Mouse (Mus musculus): ENCODE measurements around the gene Mansc4.
A peak's percentile ranks its signal among the peaks of the same experiment; 100 is the strongest.

Gene Mansc4

DNA sequence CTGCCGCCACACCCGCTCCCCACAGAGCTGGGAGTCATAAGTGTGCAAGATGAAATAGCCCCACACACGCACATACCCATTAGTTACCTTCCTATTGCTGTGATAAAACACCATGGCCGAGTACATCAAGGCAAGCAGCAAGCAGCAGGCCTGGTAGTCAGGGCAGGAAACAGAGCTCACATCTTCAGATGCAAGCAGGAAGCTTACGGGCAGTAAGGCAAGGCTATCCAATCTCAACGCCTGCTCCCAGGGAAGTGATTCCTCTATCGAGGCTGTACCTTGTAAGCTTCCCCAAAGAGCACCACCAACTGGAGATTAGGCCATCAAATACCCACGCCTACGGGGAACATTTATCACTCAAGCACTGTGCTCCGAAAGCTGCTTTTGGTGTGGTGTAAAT lies 6.9 kb downstream of the Mansc4 start:
- DNase-seq (ENCODE audit: low spot score) = no peak

DNA sequence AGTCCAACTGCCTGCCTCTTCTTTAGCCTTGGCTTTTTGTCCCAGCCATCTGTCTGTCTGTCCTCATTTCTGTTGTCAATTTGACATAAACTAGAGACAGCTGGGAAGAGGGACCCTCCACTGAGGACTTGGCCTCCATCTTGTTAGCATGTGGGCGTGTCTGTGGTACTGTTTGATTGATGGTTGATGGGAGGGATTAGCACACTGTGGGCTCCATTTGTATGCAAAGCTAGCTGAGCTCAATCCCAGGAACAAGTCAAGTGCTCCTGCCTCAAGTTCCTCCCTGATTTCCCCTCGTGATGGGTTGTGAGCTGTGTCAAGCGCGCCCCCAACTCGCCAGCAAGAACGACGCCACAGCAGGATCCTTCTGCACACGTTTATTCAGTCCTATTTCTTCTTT lies 10.0 kb downstream of the Mansc4 start:
- no peak for DNase-seq (ENCODE audit: low spot score)

DNA sequence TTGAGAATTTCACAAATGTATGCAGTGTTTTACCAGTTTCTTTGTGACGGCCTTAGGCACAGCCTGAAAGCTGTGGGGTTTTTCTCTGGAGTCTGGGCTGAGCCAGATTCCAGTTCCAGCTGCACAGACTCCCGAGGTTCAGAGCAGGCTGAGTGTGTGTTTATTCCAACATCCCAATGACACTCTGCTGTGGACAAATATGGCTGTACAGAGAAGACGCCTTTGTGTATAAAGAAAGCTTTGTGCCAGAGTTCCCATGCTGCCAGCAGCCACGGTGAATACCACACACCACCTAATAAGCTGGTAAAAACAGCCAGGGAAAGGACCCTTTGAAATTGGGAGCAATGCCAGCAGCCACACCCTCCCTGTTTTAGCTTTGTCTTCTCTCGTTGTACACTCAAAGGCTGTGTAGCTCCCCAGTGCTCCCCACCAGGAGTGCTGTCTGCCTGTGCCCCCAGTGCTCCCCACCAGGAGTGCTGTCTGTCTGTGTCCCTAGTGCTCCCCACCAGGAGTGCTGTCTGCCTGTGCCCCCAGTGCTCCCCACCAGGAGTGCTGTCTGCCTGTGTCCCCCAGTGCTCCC lies 10.9 kb downstream of the Mansc4 start:
- peak; percentile 11 for DNase-seq (ENCODE audit: low spot score)

DNA sequence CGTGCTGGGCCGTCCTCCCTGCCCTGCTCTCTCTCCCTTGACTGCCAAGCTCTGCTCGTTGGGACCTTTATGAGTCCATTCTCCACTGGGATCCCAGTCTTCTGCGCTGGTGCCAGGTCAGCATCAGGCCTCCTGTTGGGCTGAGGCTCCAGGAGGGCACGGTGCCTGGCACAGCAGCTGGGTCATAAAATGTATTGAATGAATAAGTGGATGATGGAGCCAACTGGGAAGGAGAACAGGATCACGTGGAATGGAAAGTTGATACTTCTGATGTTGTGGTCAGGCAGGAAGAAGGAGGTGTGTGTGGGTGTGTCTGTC lies 21.9 kb downstream of the Mansc4 start:
- no peak for DNase-seq (ENCODE audit: low spot score)

DNA sequence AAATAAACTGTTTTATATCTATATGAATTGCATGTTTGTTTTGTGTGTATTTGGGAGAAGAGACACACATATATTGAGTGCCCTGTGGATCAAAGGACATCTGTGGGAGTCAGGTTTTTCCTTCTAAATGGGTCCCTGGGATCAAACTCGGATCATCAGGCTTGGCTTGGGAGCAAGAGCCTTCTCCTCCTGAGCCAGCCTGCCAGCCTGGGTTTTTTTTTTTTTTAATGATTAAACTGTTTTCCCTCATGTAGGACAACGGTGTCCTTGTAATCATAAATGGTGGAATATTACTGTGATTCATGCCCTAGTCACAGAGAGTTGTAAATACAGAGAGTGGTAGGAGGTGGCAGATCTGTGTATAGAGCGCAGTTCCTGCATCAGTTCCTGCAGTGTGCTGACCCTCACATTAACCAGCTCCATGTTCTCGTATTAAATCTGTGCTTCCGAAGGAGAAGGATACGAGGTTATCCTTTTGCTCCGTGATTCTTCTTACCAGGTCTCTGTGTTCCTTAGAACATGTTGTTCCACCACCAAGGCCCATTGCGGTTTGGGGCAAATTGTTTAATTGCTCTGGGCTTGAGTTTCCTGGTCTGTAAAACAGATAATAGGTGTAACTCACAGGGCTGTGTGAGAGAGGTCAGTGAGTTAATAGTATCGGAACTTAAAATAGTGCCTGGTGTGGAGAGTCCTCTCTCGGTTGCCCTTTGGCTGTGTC lies 22.4 kb downstream of the Mansc4 start:
- no peak for DNase-seq (ENCODE audit: low spot score)

DNA sequence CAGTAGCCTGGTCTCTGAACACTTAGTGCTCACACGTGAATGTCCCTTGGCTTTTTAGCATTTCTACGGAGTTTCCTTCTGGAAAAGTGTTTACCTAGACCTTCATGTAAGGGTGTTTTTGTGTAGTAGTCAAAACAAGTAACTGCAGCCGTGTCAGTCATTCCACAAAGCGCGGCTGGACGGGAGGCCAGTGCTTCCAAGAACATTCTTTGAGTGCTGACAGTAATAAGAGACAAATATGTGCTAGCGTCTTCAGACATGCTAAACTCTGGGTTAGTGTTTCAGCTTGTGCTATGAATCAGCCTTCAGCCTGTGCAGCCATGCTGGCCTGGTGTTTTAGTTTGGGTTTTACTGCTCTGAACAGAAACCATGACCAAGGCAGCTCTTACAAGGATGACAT lies 24.1 kb downstream of the Mansc4 start:
- no peak for DNase-seq (ENCODE audit: low spot score)

DNA sequence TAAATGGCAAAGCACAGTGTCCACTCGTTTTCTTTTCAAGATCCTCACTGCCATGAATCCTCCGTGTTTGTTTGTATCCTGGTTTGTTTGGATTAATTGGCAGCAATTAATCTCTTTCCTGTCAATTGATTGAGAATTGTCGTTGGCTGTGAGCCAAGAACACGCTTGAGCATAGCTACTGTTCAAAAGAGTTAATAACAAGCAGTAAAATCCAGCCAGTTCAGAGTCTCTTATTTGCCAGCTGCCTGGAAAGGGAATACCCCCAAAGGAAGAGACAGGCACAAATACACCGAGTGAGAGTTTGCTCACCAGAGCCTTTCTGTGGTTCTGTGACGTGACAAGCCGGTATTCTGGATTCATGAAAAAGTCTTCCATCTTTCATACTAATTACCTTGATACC lies 24.8 kb downstream of the Mansc4 start:
- DNase-seq (ENCODE audit: low spot score) = no peak

DNA sequence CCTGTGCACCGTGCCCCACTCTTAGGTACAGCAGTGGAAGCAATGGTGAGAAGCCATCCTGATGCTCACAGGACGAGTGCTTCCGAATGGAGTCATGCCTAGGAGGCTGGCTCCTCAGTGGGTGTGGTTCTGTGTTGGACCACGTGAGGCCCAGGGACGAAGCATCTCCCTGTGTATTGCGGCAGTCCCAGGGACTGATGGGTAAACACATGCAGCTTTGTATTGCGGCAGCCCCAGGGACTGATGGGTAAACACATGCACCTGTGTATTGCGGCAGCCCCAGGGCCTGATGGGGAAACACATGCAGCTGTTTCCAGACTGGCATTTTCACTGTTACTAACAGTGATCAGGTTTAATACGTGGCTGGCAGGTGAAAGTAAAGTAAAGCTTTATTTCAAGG lies 25.2 kb downstream of the Mansc4 start:
- DNase-seq (ENCODE audit: low spot score) = no peak

DNA sequence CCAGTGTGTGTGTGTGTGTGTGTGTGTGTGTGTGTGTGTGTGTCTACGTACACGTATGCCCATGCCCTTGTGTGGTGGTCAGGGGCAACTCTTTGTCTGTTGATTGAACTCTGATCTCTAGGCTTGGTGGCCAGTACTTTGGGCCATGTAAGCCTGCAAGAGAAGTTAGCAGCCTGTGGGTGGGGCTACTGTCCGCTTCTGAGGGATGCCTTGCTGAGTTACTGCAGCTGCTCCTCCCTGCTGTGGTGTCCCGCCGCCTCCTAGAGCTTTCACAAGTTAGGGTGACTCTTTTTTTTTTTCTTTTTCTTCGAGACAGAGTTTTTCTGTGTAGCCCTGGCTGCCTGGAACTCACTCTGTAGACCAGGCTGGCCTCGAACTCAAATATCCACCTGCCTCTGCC lies 27.5 kb downstream of the Mansc4 start:
- peak; percentile 16 for DNase-seq (ENCODE audit: low spot score)

DNA sequence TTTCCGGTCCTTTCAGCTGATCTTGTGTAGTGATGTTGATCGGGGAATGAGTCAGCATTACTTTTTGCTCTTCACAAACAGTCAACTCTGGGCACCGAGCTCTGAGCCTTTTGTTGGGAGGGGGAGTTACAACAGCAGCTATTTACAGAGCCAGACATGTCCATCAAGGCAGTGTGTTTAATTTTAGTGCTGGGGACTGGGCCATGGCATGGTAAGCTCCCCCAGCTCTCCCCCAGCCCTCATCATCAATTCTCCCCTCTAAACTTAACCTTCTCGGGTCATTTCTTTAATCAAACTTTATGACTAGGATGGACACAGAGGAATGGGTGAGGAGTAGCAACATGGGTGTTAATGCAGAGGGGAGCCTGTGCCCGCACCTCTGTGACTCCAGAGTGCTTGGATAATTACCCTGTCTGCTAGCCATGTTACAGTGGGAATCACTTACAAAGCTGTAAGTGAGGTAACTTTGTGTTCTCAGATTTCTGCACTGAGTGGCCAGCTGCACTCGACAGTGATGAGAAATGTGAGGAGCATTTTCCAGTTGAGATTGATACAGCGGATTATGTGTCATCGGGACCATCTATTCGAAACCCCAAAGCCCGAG lies 31.4 kb downstream of the Mansc4 start:
- DNase-seq (ENCODE audit: low spot score) = no peak

DNA sequence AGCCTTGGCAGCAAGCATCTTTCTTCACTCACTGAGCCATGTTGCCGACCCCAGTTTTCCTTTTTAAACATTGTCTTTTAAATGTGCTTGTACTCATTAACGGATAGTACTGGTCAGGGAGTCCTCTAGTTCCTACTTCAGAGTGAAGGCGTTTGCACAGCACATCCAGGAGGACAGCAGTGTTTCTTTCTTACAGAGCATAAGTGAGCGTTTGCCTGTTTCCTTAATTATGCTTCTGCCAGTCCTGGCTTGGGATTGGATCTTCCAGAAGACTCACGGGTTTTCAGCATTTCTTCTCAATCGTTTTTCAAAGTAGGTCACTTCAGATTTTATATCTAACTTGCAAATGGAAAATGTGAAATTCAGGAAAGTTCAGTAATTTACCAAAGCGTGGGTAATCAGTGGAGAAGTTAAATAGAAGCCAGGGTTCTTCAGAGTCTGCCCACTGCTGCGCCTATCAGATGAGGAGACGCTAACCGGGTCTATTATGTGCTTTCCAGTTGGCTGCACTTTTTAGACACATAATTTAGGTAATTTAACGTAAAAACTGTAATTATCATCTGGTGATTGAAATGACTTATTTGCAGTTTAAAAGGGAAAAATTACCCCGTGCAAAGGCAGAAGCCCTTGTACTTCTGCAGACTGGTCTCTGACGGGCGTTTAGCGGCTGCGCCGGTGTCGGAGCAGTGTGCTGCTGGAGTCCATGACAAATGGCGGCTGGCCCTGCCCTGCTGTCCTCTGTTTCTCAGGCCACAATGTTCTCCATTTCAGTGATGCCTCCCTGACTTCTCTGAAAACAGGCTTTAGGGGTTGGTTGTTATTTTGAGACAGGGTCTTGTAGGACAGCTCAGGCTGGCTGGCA lies 32.8 kb downstream of the Mansc4 start:
- DNase-seq (ENCODE audit: low spot score) = no peak

DNA sequence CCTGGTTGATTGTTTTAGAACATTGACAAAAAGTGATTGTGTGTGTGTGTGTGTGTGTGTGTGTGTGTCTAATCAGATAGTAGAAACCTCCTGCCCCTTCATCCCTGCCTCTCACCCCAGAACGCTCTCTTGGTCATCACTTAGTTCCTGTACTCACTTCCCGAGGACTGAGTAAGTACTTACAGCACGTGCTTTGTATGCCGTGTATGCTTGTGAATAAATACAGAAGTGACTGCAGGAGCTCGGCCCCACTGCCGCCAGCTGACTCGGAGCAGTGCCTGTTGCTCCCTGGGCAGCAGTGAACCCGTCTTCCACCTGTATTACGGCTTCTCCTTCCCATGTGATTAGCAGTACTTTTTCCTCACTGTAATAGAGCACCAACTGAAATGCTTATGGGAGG lies 34.4 kb downstream of the Mansc4 start:
- DNase-seq (ENCODE audit: low spot score) = no peak

DNA sequence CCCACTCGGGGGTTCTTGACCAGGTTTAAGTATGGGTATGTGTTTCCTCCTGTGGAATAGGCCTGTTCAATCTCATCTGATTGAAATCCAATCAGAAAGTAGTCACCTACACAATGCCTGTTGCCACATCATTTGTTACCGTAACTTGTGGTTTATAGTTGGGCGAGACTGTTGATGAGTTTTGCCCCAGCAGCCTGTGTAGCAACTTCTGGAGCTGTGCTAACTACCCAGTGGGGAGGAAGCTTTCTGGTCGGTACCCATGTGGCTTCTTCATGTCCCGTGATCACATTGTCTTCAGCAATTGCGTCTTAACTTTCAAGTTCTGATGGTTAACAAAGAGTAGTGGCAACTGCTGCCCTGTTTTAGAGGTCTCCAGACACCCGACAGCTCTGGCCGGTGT lies 35.2 kb downstream of the Mansc4 start:
- no peak for DNase-seq (ENCODE audit: low spot score)

DNA sequence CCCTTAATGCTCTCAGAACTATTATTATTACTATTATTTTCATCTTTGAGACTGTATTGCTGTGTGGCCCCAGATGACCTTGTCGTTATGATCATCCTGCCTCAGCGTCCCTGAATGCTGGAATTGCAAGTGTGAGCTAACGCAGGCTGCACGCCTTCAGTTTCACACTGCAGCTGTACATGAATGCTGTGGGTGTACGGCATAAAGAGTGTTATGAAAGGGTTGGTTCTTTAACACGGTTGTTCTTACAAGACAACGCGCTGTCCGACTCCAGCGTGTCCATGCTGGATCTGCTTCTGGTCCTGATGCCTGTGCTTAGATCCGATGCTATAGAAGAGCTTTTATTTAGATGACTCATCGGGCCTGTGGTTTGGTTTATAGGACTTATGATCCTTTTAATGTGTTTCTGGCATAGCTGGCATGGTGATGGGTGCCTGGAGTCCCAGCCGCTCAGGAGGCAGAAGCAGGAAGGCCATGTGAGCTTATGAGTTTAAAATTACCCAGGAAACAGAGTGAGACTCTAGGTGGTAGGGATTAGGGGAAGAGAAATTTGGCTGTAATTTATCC lies 37.5 kb downstream of the Mansc4 start:
- no peak for DNase-seq (ENCODE audit: low spot score)

DNA sequence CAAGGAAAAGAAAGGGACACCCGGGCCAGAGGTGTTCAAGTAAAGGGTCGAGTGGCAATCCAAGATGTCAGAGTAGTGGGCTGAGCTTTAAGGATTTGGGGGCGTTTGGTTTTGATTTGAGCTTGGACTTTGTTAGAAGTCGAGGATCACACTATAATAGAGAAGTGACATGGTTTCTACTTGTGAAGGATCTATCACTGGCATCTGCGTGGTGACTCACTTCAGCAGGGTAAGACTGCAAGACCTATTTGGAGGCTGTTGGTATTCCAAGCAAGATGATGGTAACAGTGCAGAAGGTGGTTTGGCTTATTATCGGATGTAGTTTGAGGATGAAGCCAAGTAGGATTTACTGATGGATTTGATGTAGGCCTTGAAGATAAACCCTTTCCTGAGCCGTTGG lies 43.2 kb downstream of the Mansc4 start:
- no peak for DNase-seq (ENCODE audit: low spot score)

DNA sequence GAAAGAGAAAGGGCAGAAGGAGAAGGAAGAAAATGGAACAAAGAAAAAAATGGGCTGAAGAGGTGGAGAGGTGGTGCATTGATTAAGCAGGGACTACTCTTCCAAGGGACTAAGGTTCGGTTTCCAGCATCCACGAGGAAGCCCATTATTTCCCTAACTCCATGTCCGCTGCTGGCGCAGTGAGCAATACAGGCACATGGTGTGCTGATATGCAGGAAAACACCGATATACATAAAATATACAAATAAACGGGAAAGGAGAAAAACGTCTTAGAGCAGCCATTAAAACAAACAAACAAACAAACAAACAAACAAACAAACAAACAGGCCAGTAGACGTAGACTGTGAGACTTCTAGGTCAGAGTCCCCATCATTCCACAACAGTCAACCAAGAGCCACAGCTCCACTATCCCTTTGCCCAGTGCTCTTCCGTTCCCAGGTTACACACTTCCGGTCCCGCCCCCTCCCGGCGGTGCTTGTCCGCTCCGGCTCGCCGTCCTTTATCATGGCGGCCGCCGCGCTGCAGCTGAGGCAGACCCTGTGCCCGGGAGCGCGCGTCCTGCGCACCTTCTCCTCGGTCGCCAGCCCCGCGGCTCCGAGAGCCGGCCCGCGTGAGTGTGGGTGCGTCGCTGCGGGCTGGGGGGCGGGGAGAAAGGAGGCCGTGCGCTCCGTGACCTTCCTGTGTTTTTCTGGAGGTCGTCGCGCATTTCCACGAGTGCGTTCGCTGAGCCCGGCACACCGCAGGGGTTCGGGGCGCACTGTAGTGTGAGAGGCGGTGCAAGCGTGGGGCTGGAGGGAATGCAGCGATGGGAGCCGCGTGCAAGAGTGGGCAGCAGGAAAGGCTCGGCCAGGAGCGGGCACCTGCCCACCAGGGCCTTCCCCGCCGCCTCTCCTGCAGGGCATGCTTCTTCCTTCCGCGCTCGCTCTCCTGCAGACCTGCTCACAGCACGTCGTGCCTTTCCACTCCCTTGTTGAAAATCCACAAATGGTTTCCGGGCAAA lies 44.2 kb downstream of the Mansc4 start, which contains the start of gene Mrps35:
Gene Mrps35, plus strand, starts transcription at position 474 of the 1,000 bp plus-strand sequence.
- DNase-seq (ENCODE audit: low spot score) = peak; percentile 91

DNA sequence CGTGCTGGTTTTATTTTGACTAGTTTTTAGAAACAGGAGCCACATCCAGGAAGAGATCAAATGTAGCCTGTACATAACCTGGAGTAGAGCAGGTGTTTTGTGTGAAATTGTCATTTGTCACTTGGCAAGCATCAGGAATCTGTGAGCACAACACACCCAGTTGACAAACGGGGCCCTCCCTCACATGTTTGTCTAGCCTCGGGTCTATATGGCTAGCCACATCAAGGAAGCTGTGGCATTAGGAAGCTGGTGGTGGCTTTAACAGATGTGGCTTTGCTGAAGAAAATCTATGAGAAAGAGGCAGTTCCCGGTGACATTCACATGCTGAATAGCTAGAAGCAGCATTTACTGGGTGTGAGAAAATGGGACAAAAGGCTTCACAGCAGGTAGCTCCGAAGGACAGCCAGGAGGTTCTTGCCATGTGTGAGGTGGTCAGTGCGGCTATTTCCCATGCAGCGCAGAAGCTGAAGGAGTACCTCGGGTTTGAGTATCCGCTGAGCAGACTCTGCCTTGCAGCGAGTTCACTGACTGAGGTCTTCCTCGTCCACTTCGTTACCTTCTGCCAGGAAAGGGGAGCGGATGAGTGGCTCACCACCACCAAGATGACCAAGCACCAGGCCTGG lies 54.4 kb downstream of the Mansc4 start, which contains the start of gene Rep15:
Gene Rep15, plus strand, starts transcription at position 282 of the 623 bp plus-strand sequence.
- no peak for DNase-seq (ENCODE audit: low spot score)

DNA sequence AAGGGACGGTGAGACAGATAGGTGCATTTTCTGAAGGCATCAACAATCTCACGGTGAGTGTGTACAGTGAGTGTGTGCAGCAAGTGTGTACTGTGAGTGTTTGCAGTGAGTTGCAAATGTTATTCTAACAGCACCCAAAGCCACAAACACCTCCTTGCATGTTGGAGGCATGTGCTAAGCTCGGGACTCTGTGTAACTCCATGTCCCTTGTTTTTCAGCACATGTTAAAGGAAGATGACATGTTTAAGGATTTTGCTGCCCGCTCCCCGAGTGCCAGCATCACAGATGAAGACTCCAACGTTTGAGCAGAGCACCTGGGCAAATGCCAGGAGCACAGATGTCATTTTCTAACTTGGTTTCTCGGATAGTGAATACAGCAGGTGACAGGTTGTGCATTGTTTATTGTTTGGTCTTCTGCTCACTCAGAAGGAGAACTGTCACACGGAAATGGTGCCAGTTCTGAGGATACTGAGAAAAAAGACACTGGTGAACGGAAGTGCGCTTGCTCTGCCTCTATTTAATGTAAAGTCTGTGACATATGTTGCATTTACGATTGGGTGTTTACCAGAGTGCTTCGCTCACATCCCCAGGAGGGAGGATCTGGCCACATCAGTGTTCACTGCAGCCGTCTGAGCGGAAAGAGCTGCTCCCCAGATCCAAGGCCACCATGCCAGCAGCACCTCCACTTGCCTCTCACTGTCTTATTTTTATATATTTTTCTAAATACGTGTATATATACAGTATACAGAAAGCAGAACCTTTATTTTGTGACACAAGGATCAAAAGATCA lies 56.5 kb downstream of the Mansc4 start:
- no peak for DNase-seq (ENCODE audit: low spot score)

DNA sequence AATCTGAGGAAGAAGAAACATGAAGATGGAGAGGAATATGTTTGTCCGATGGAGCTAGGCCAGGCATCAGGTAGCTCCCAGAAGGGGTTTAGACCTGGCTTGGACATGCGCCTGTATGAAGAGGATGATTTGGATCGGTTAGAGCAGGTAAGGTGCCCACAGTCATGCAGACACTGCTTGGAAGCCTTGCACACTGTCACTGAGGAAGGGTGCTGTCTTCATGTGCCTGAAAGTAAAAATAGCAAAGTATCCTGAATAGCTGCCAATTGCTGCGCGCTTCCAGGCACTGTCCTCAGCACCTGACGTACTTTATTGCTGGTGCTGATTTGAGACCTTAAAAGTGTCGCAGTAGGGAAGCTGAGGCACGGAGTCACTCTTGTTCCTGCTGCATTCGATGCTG lies 57.2 kb downstream of the Mansc4 start:
- DNase-seq (ENCODE audit: low spot score) = no peak

DNA sequence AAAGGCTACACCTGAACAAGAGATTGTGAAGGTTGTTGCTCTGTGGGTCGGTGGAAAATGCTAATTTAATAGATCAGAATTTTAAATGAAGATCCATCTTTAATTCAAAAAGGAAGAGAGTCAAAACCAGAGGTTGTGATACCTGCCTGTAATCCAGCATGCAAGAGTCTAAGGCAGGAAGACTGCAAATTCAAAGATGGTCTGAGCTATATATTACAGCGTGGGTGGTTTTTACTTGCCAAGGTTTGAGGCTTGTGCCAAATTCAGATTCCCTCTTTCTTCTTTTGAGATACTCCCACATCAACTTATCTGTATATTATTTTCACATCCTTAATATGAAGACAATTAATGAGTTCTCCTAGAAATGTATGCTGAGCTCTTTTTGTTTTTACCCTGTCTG lies 58.4 kb downstream of the Mansc4 start:
- DNase-seq (ENCODE audit: low spot score) = no peak
